Mouse (Mus musculus): ENCODE data around the gene Aipl1.

DNA sequence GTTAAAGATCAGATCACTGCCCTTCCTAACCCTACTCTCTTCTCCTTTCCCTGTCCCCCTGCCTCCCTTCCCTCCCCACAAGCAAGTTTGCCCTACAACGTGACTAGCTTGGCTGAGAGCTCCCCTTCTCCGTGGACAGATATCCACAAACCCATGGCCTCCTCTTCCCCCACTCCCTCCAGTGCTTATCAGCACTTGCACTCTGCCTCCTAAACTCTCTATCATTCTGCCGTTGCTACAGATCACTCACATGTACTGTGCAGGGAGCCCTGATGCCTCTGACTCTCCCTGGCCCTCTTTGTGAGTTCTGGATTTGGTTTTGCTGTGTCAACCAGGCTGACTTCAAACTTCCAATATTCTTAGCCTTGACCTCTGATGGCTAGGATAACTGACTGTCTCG, 16.3 kb downstream of the Aipl1 start:
- TF ChIP-seq GATA1 (IDR thresholded peaks at IDR 0.05; ENCODE audit: borderline replicate concordance, low read length) (no peak), FLI1 (IDR thresholded peaks at IDR 0.05; ENCODE audit: low read length) (no peak)

Measured in megakaryocyte, embryonic 14.5 days (primary cell).